Mouse (Mus musculus) small intestine, adult 2 months (tissue): ENCODE data around the gene Agap1. TPM values are rescaled to one million over a fixed set of nuclear protein-coding genes. Genes with fewer than 3 reads are reported as not detected.

Experiments used
- H3K27ac ChIP-seq: fragments of 200-500 bp; 2 replicates; pipeline ENCODE4 v1.5.1; 2012; ENCODE audit warnings: low read depth, low read length, control low read depth, inconsistent platforms; ENCODE audit not compliant: insufficient read depth
- H3K27me3 ChIP-seq: fragments of 200-500 bp; 2 replicates; pipeline ENCODE4 v1.6.1; 2012; ENCODE audit warnings: mild to moderate bottlenecking, moderate library complexity, low read length, inconsistent platforms; ENCODE audit not compliant: control insufficient read depth, insufficient read depth
- H3K36me3 ChIP-seq: fragments of 200-500 bp; 2 replicates; pipeline ENCODE4 v1.6.1; 2012; ENCODE audit warnings: mild to moderate bottlenecking, low read length, control low read depth, inconsistent platforms; ENCODE audit not compliant: control insufficient read depth, insufficient read depth
- H3K4me1 ChIP-seq: fragments of 200-500 bp; 2 replicates; pipeline ENCODE4 v1.6.1; 2012; ENCODE audit warnings: low read length, inconsistent platforms, mixed read lengths; ENCODE audit not compliant: control insufficient read depth, insufficient read depth, insufficient read length
- H3K4me3 ChIP-seq: fragments of 200-500 bp; 2 replicates; pipeline ENCODE4 v1.5.1; 2012; ENCODE audit warnings: low read depth, mild to moderate bottlenecking, control low read depth, inconsistent platforms, low read length, moderate library complexity
- CTCF ChIP-seq: fragments of 200-500 bp; IDR thresholded peaks from 2 replicates; pipeline ENCODE4 v1.5.1; 2012; ENCODE audit warnings: low read depth, mild to moderate bottlenecking, control low read depth, inconsistent platforms, low read length, moderate library complexity, mixed read lengths; ENCODE audit not compliant: insufficient replicate concordance, insufficient read length; ENCODE audit errors: extremely low read depth
- POLR2A ChIP-seq: fragments of 200-500 bp; IDR thresholded peaks from 2 replicates; pipeline ENCODE4 v1.6.1; 2012; ENCODE audit warnings: low read depth, mild to moderate bottlenecking, control low read depth, inconsistent platforms, low read length, moderate library complexity
- WGBS: fragments of 180-500 bp; shearing (Covaris S2); methylation state at CpG from one replicate; pipeline ENCODE4 v1.1.7; 2018; 5-methylcytosine and 5-hydroxymethylcytosine counted together
- polyA plus RNA-seq: library from polyadenylated mRNA; depleted of rRNA; stranded (reverse); fragments of >200 nt; gene quantifications from 2 replicates; pipeline ENCODE4 v1.2.3, GENCODE M21; 2012

Agap1 gene
- polyA plus RNA-seq, 1 experiment: 27.8 TPM

DNA sequence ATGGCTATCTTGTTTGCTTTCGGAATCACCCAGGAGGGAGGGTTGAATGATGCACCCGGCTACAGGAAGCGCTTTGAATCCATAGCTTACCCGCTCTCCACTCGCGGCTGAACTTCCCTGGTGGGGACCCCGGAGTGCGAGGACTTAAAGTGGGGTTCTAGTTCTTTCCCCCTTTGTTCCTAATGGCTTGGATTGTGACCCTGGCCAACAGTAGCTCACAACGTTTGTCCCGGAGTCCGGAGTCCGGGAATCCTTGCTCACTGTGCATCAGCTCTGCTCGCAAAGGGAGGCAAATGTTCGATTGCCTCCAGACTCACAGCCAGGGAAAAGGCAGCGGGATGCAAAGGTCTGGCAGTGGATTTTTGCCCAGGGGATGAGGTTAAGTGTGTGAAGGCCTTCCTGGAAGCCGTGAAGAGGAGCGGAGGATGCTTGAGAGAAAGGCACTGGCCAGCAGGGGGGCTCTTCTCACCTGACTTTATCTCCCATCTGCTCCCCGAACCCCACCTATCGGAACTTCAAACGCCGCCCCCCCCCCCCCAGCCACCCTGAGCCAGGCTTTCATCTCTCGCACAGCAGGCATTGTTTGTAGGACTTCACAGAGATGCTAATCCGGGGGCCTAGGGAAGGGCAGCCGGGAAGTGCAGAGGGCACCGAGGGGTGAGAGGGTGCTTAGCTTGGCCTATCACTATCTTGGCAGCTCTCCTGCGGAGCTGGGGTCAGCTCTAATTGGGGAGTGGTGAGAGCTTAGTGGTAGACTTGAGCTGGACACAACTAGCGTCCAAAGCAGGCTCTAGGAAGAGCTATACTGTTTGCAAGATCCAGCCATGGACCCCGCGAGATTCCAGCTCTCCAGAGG lies 481.1 kb downstream of the Agap1 start:
- WGBS: 10% methylated on average over 29 of the region's 29 CpGs
- Histone ChIP-seq H3K4me1 (peaks cover 6% of the 10 kb centered on the region), H3K27me3 (peaks cover 75% of the 10 kb centered on the region), H3K36me3 (no peaks in the 10 kb centered on the region), H3K4me3 (no peak overlapping the region), H3K27ac (no peak overlapping the region)
- TF ChIP-seq CTCF: no peak
- TF ChIP-seq POLR2A: no peak

DNA sequence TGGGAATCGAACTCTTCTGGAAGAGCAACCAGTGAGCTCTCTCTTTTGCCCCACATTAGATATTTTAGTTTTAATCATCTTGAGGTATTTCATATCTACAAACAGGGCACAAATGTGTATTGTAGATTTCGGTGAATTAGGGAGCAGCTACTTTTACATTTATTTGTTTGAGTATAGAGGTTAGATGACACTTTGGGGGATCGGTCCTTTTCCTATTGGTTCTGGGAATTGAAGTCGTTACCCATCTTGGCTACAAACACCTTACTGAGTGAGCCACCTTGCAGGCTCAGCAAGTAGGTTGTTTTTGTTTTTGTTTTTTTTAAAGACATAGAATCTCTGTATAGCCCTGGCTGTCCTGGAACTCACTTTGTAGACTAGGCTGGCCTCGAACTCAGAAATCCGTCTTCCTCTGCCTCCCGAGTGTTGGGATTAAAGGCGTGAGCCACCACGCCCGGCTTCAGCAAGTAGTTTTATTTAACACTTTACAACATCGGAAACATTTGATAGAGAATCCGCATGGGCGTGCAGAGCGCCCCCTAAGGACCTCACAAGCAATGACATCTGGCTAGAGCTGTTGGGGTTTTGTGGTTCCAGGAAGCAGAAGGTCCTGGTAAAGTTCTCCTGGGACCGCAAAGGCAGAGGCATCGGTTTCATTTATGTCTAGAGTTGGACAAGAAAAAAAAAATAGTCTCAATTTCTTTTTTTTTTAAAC lies 484.4 kb downstream of the Agap1 start:
- no peak overlapping the region for H3K4me3 ChIP-seq
- H3K36me3 ChIP-seq: no peaks in the 10 kb centered on the region
- peaks cover 3% of the 10 kb centered on the region for H3K4me1 ChIP-seq
- H3K27me3 ChIP-seq: peaks cover 69% of the 10 kb centered on the region
- 29% methylated on average over 16 of the region's 16 CpGs for WGBS
- H3K27ac ChIP-seq: no peak overlapping the region
- peak; percentile 35; the same call in 1 of the 2 replicates for TF ChIP-seq CTCF
- no peak for TF ChIP-seq POLR2A

DNA sequence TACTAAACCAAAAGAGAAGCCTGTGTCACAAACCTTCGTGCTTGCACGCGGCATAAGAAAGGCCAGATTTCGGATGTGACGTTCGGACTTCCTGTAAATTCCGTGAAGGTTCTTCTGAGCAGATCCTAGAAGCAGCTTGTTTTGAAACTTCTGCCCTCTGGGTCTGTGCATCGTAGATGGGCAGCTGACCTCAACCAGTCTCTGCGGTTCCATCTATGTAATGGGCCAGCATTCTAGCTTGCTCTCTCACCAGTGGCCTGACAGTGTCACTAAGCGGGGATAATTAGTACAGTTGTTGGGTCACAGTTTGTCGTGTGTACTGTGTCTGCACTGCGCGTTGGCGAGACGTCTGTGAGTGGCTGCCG lies 485.0 kb downstream of the Agap1 start:
- Histone ChIP-seq H3K4me3 (no peak overlapping the region), H3K4me1 (peaks cover 3% of the 10 kb centered on the region), H3K36me3 (no peaks in the 10 kb centered on the region), H3K27me3 (peaks cover 65% of the 10 kb centered on the region), H3K27ac (no peak overlapping the region)
- WGBS: 38% methylated on average over 16 of the region's 16 CpGs
- TF ChIP-seq POLR2A (no peak), CTCF (no peak)

DNA sequence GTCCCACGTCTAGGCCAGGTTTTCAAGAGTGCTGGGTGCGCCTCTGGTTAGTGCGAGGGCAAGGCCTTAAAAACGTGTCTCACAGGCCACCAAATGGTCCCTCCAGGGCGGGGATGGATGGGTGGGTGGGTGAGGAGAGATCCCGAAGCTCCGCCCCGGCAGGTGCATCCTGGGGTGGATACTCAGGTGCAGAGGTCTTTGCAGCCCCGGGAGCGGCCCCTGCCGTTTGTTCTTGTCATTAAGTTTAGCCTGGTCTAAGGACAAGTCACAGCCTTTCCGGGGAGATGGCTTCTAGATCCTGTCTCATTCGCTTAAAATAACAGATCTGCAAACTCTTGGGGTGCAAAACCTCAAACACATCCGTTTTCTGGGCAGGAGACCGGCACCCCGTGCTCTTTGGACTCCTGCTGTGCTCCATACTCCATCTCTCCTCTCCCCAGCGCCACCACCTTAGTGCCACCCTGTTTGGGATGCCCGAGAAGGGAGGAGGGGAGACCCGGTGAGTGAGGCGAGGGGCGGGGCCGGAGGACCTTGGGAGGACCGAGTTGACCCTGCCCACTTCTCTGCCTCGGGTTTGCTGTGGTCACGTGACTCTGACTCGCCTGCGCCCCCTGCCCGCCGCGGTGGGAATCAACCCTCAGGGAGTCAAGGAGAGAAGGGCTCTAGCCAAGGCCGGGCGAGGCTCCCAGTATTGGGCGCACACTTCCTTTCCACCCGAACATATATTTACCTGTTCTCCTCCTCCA lies 485.5 kb downstream of the Agap1 start:
- TF ChIP-seq POLR2A: no peak
- peak; percentile 44; the same call in 1 of the 2 replicates for TF ChIP-seq CTCF
- H3K4me3 ChIP-seq: peak overlapping the region; percentile 28
- 5% methylated on average over 34 of the region's 34 CpGs for WGBS
- H3K36me3 ChIP-seq: no peaks in the 10 kb centered on the region
- H3K4me1 ChIP-seq: peaks cover 3% of the 10 kb centered on the region
- H3K27me3 ChIP-seq: peaks cover 61% of the 10 kb centered on the region
- no peak overlapping the region for H3K27ac ChIP-seq

DNA sequence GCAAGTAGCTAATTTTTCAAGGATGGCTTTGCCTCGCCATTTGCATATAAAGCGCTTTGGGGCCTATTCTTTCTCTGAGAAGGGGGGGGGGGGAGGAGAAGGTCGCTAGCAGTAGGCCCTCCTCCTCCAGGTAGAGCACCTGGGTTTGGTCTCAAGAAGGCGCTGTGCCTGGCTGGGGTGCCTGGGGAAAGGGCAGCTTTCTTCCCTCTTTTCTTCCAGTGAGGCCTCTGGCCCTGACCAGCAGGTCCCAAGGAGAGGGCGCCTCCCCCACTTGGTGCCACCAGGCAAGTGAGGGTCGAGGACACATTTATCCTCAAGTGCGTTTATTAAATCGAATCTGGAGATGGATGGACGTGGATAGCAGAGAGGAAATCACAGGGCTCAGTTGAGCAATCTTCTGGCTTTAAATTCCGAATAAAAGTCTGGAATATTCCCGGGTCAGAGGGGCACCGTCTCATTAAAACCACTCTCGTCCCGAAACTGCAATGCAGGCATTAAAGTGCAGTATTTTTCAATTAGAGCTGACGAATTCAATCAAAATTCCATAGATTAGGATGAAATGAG lies 486.4 kb downstream of the Agap1 start:
- no peak overlapping the region for H3K27ac ChIP-seq
- TF ChIP-seq CTCF: no peak
- TF ChIP-seq POLR2A: no peak
- H3K4me1 ChIP-seq: peaks cover 3% of the 10 kb centered on the region
- 28% methylated on average over 15 of the region's 15 CpGs for WGBS
- H3K36me3 ChIP-seq: no peaks in the 10 kb centered on the region
- H3K27me3 ChIP-seq: peaks cover 52% of the 10 kb centered on the region
- H3K4me3 ChIP-seq: no peak overlapping the region

DNA sequence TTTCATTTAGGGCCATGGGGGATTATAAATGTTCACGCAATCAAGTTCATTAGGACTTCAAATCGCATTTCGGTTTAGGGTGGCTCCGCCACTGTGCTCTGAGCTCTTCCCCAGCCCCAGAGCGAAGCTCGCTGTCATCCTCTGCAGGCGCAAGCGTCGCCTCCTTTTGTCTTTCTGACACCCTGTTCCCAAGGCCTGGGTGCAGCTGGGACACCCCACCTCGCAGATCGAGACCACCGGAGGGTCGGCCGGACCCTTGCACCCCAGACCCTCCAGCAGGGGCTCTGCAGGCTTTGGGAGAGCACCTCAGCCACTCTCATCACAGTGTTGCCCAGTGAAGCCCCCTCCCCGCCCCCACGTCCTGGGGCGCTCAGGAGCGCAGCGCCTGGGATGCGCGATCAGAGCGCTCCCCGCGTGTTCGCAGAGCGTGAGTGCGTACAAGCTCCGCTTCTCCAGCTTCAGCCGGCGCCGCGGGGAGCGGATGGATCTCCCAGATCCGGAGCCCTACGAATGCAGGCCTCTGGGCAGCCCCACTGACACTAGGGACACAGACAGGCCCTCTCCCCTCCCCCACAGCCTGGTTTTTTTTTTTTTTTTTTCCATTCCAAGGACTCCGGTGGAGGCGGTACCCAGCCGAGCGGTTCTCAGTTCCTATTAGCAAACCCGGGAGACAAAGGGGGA lies 487.2 kb downstream of the Agap1 start:
- no peaks in the 10 kb centered on the region for H3K36me3 ChIP-seq
- peak overlapping the region; percentile 20; the same call in 1 of the 2 replicates for H3K4me3 ChIP-seq
- no peak for TF ChIP-seq POLR2A
- no peak for TF ChIP-seq CTCF
- WGBS: 4% methylated on average over 40 of the region's 40 CpGs
- no peak overlapping the region for H3K27ac ChIP-seq
- H3K27me3 ChIP-seq: peaks cover 44% of the 10 kb centered on the region
- peaks cover 3% of the 10 kb centered on the region for H3K4me1 ChIP-seq
